Mouse (Mus musculus) liver, adult 2 months (tissue): Measurements from ENCODE around the gene Olfr535. TPM values are rescaled to one million over a fixed set of nuclear protein-coding genes. Genes with fewer than 3 reads are reported as not detected.
"Not testable (repeated sequence)": the region's sequence is repeated elsewhere in the genome, so short reads cannot be mapped to it uniquely, and the experiment has no call there.

Experiments
- DNase-seq: peaks from one replicate; pipeline ENCODE4 v3.0.0-alpha.2; 2011; ENCODE audit warnings: low read depth, low spot score; ENCODE audit errors: extremely low read depth
- H3K27ac ChIP-seq: fragments of 200-500 bp; replicated peaks from 2 replicates; pipeline ENCODE4 v1.5.1; 2012; ENCODE audit warnings: low read depth, mild to moderate bottlenecking, control low read depth, inconsistent platforms, low read length; ENCODE audit not compliant: insufficient read depth
- H3K27me3 ChIP-seq: fragments of 200-500 bp; 2 replicates; pipeline ENCODE4 v1.6.1; 2012; ENCODE audit warnings: mild to moderate bottlenecking, moderate library complexity, low read length, inconsistent platforms; ENCODE audit not compliant: control insufficient read depth, insufficient read depth
- H3K36me3 ChIP-seq: fragments of 200-500 bp; 2 replicates; pipeline ENCODE4 v1.6.1; 2012; ENCODE audit warnings: low read length, inconsistent platforms; ENCODE audit not compliant: control insufficient read depth, insufficient read depth
- H3K4me1 ChIP-seq: fragments of 200-500 bp; 2 replicates; pipeline ENCODE4 v1.6.1; 2011; ENCODE audit warnings: low read length; ENCODE audit not compliant: control insufficient read depth, insufficient read depth
- H3K4me3 ChIP-seq: fragments of 200-500 bp; 2 replicates; pipeline ENCODE4 v1.5.1; 2011; ENCODE audit warnings: low read depth, mild to moderate bottlenecking, control low read depth, low read length, moderate library complexity; ENCODE audit not compliant: insufficient read depth
- H3K79me2 ChIP-seq: fragments of 200-500 bp; 2 replicates; pipeline ENCODE4 v1.6.1; 2012; ENCODE audit warnings: inconsistent platforms, mild to moderate bottlenecking, low read length, moderate library complexity; ENCODE audit not compliant: control insufficient read depth, insufficient read depth
- H3K9ac ChIP-seq: fragments of 200-500 bp; 2 replicates; pipeline ENCODE4 v1.6.1; 2012; ENCODE audit warnings: low read depth, mild to moderate bottlenecking, control low read depth, inconsistent platforms, low read length
- CTCF ChIP-seq: fragments of 200-500 bp; IDR thresholded peaks from 2 replicates; pipeline ENCODE4 v1.5.1; 2011; ENCODE audit warnings: low read depth, low read length, control low read depth
- POLR2A ChIP-seq: fragments of 200-500 bp; IDR thresholded peaks from 2 replicates; pipeline ENCODE4 v1.6.1; 2011; ENCODE audit warnings: low read length, control low read depth; ENCODE audit not compliant: insufficient read depth; ENCODE audit errors: extremely low read depth
- WGBS: fragments of 180-500 bp; shearing (Covaris S2); methylation state at CpG from one replicate; pipeline ENCODE4 v1.1.7; 2018; 5-methylcytosine and 5-hydroxymethylcytosine counted together
- polyA plus RNA-seq: library from polyadenylated mRNA; depleted of rRNA; stranded (reverse); fragments of >200 nt; gene quantifications from 2 replicates; pipeline ENCODE4 v1.2.3, GENCODE M21; 2012; rRNA removed
- total RNA-seq: library from RNA; depleted of rRNA; stranded (reverse); fragments of >200 nt; gene quantifications from 2 replicates; pipeline ENCODE4 v1.2.3, GENCODE M21; 2014; rRNA removed

Olfr535 gene
- total RNA-seq (not detected in 2 replicates), polyA plus RNA-seq (not detected in 2 replicates)

GRCm38 (mm10) chr7:140483916-140484315 is at the start of gene Olfr535:
TSS of gene Olfr535 (plus strand) at chr7:140484216.
- H3K79me2 ChIP-seq = no peaks in the 10 kb centered on the region
- H3K27ac ChIP-seq = no peak within 1 kb of the TSS
- no peak within 1 kb of the TSS for H3K9ac ChIP-seq
- no peaks in the 10 kb centered on the region for H3K36me3 ChIP-seq
- no peak for TF ChIP-seq POLR2A
- no peak for TF ChIP-seq CTCF
- no peak for DNase-seq
- H3K4me3 ChIP-seq = no peak within 1 kb of the TSS
- no peaks in the 10 kb centered on the region for H3K4me1 ChIP-seq
- WGBS = 90% methylated on average over 1 of the region's 1 CpGs
- H3K27me3 ChIP-seq = no peaks in the 10 kb centered on the region

GRCm38 (mm10) chr7:140443141-140443540 is 40.9 kb upstream of the Olfr535 start:
- no peak overlapping the region for H3K4me3 ChIP-seq
- H3K27ac ChIP-seq = no peak overlapping the region
- no peaks in the 10 kb centered on the region for H3K27me3 ChIP-seq
- no peak overlapping the region for H3K9ac ChIP-seq
- no peaks in the 10 kb centered on the region for H3K36me3 ChIP-seq
- H3K79me2 ChIP-seq = no peaks in the 10 kb centered on the region
- no peaks in the 10 kb centered on the region for H3K4me1 ChIP-seq
- TF ChIP-seq POLR2A = no peak
- TF ChIP-seq CTCF = no peak
- DNase-seq = no peak
- 80% methylated on average over 1 of the region's 1 CpGs for WGBS

- not testable (repeated sequence) for H3K4me3 ChIP-seq, H3K4me1 ChIP-seq, H3K9ac ChIP-seq, H3K27me3 ChIP-seq, H3K27ac ChIP-seq, H3K79me2 ChIP-seq, DNase-seq, H3K36me3 ChIP-seq
- 63% methylated on average over 1 of the region's 1 CpGs for whole genome bisulfite sequencing
These were observed 20.9 kb upstream of the Olfr535 start, which contains the start of gene Olfr533 for GRCm38 (mm10) chr7:140463070-140463469. TSS of gene Olfr533 (plus strand) at chr7:140463370.

- H3K27me3 ChIP-seq = no peaks in the 10 kb centered on the region
- H3K27ac ChIP-seq = no peak overlapping the region
- no peaks in the 10 kb centered on the region for H3K79me2 ChIP-seq
- H3K4me1 ChIP-seq = no peaks in the 10 kb centered on the region
- WGBS = 69% methylated on average over 1 of the region's 1 CpGs
- TF ChIP-seq CTCF (no peak), POLR2A (no peak)
- no peak for DNase-seq
- H3K4me3 ChIP-seq = no peak overlapping the region
- no peak overlapping the region for H3K9ac ChIP-seq
- no peaks in the 10 kb centered on the region for H3K36me3 ChIP-seq
These were observed 6.1 kb upstream of the Olfr535 start for GRCm38 (mm10) chr7:140477886-140478285.

- H3K4me1 ChIP-seq = no peaks in the 10 kb centered on the region
- H3K9ac ChIP-seq = no peak overlapping the region
- H3K4me3 ChIP-seq = no peak overlapping the region
- no peaks in the 10 kb centered on the region for H3K36me3 ChIP-seq
- 83% methylated on average over 1 of the region's 1 CpGs for WGBS
- DNase-seq = no peak
- TF ChIP-seq CTCF = no peak
- no peak for TF ChIP-seq POLR2A
- no peaks in the 10 kb centered on the region for H3K79me2 ChIP-seq
- no peaks in the 10 kb centered on the region for H3K27me3 ChIP-seq
- no peak overlapping the region for H3K27ac ChIP-seq
These were observed 5.3 kb upstream of the Olfr535 start for GRCm38 (mm10) chr7:140478733-140479132.

GRCm38 (mm10) chr7:140488981-140489380 is 5.0 kb downstream of the Olfr535 start:
- H3K27me3 ChIP-seq = no peaks in the 10 kb centered on the region
- 74% methylated on average over 1 of the region's 1 CpGs for WGBS
- TF ChIP-seq POLR2A = no peak
- TF ChIP-seq CTCF = no peak
- H3K4me1 ChIP-seq = no peaks in the 10 kb centered on the region
- no peaks in the 10 kb centered on the region for H3K79me2 ChIP-seq
- no peaks in the 10 kb centered on the region for H3K36me3 ChIP-seq
- no peak overlapping the region for H3K4me3 ChIP-seq
- H3K9ac ChIP-seq = no peak overlapping the region
- H3K27ac ChIP-seq = no peak overlapping the region
- no peak for DNase-seq
